In genomic region chr5:117153527-117154091, GRCm38 (mm10) we compare ENCODE assay signal across 9 mouse cellular contexts. TPM values are rescaled to one million over a fixed set of nuclear protein-coding genes. Genes with fewer than 3 reads are reported as not detected.
DNase-seq lines count a peak whose midpoint lies in the region; ATAC-seq lines count a peak whose summit lies in the region.
"Had no signal": no experiment of that assay in that cellular context is flagged by ENCODE, and none has a peak within 500 bp of the region (broad histone marks: within the 10 kb centered on the region; RNA-seq: fewer than 3 reads in every experiment).

No protein-coding gene starts in this region.

- H3K4me1 ChIP-seq in forebrain, embryonic 14.5 days (ENCODE audit: control insufficient read depth, insufficient read depth, low read length), result no peaks in the 10 kb centered on the region
- H3K4me1 ChIP-seq in forebrain, embryonic 11.5 days (replicated peaks; ENCODE audit: control insufficient read depth, insufficient read depth, low read length), result no peaks in the 10 kb centered on the region
- peaks cover 7% of the 10 kb centered on the region; the same call in 1 of the 2 replicates for H3K4me1 ChIP-seq in heart, embryonic 12.5 days (replicated peaks)
- H3K4me1 ChIP-seq in limb, embryonic 11.5 days (ENCODE audit: control insufficient read depth, insufficient read depth, low read length), result no peaks in the 10 kb centered on the region

- no peak overlapping the region for H3K4me2 ChIP-seq in forebrain, embryonic 14.5 days (ENCODE audit: low read length)
- H3K4me2 ChIP-seq in forebrain, embryonic 11.5 days (ENCODE audit: low read depth, low read length, severe bottlenecking), result no peak overlapping the region
- H3K4me2 ChIP-seq in heart, embryonic 12.5 days, result no peak overlapping the region
- H3K4me2 ChIP-seq in limb, embryonic 11.5 days (ENCODE audit: low read depth, severe bottlenecking), result peak overlapping the region; percentile 12; the same call in 1 of the 2 replicates
- H3K4me2 ChIP-seq: midbrain, embryonic 11.5 days had no signal

- no peak overlapping the region for H3K4me3 ChIP-seq in forebrain, embryonic 14.5 days (ENCODE audit: low read depth, low read length)
- no peak overlapping the region for H3K4me3 ChIP-seq in forebrain, embryonic 11.5 days (ENCODE audit: low read depth, low read length)
- no peak overlapping the region for H3K4me3 ChIP-seq in heart, embryonic 12.5 days
- no peak overlapping the region for H3K4me3 ChIP-seq in limb, embryonic 11.5 days (ENCODE audit: low read depth, low read length)

- 71% methylated on average over 15 of the region's 15 CpGs for WGBS in forebrain, embryonic 14.5 days
- WGBS in forebrain, embryonic 11.5 days, result 83% methylated on average over 15 of the region's 15 CpGs
- 72% methylated on average over 15 of the region's 15 CpGs for WGBS in heart, embryonic 12.5 days
- 58% methylated on average over 15 of the region's 15 CpGs for WGBS in limb, embryonic 11.5 days

- ATAC-seq in forebrain, embryonic 14.5 days, result no peak
- ATAC-seq in forebrain, embryonic 11.5 days (replicated peaks; ENCODE audit: low FRiP score), result no peak
- ATAC-seq in heart, embryonic 12.5 days (ENCODE audit: insufficient number of reproducible peaks, low FRiP score), result no peak
- no peak for ATAC-seq in limb, embryonic 11.5 days (ENCODE audit: insufficient number of reproducible peaks, low FRiP score, low TSS enrichment, low read depth)
- no peak for ATAC-seq in megakaryocyte-erythroid progenitor cell, adult 5-6 weeks (replicated peaks; ENCODE audit: low FRiP score, low TSS enrichment, poor library complexity, severe bottlenecking)

- DNase-seq in forebrain, embryonic 14.5 days (ENCODE audit: low spot score), result peak; percentile 30
- DNase-seq in forebrain, embryonic 11.5 days (ENCODE audit: low spot score), result no peak
- DNase-seq in R1 (ENCODE audit: low read depth, low spot score), result peak; percentile 33
- peak; percentile 43 for DNase-seq in limb, embryonic 11.5 days (ENCODE audit: low spot score)
- no peak for DNase-seq in urinary bladder, postnatal 14 days (ENCODE audit: low spot score)
- no peak for DNase-seq in adrenal gland, postnatal 36 days

- H3K9ac ChIP-seq in forebrain, embryonic 14.5 days (ENCODE audit: low read length), result no peak overlapping the region
- no peak overlapping the region for H3K9ac ChIP-seq in forebrain, embryonic 11.5 days (ENCODE audit: low read length)
- no peak overlapping the region for H3K9ac ChIP-seq in heart, embryonic 12.5 days
- no peak overlapping the region for H3K9ac ChIP-seq in limb, embryonic 11.5 days (ENCODE audit: low read length)

- no peaks in the 10 kb centered on the region for H3K27me3 ChIP-seq in forebrain, embryonic 14.5 days (replicated peaks; ENCODE audit: control insufficient read depth, insufficient read depth, low read length)
- no peaks in the 10 kb centered on the region for H3K27me3 ChIP-seq in forebrain, embryonic 11.5 days (ENCODE audit: control insufficient read depth, insufficient read depth, low read length)
- no peaks in the 10 kb centered on the region for H3K27me3 ChIP-seq in heart, embryonic 12.5 days (replicated peaks)
- H3K27me3 ChIP-seq in limb, embryonic 11.5 days (ENCODE audit: control insufficient read depth, insufficient read depth, low read length), result no peaks in the 10 kb centered on the region

- no peak overlapping the region for H3K27ac ChIP-seq in forebrain, embryonic 14.5 days (ENCODE audit: low read depth, low read length)
- no peak overlapping the region for H3K27ac ChIP-seq in forebrain, embryonic 11.5 days (ENCODE audit: low read depth, low read length)
- peak overlapping the region; percentile 21; the same call in 1 of the 2 replicates for H3K27ac ChIP-seq in heart, embryonic 12.5 days (ENCODE audit: poor library complexity, severe bottlenecking)
- H3K27ac ChIP-seq in limb, embryonic 11.5 days (replicated peaks; ENCODE audit: low read depth, low read length), result peak overlapping the region; percentile 36; the same call in 1 of the 2 replicates

- no peaks in the 10 kb centered on the region for H3K9me3 ChIP-seq in forebrain, embryonic 14.5 days (replicated peaks; ENCODE audit: control insufficient read depth, low read length)
- H3K9me3 ChIP-seq in forebrain, embryonic 11.5 days (ENCODE audit: control insufficient read depth, low read length), result no peaks in the 10 kb centered on the region
- H3K9me3 ChIP-seq in heart, embryonic 12.5 days (replicated peaks), result peaks cover 8% of the 10 kb centered on the region
- H3K9me3 ChIP-seq in limb, embryonic 11.5 days (ENCODE audit: control insufficient read depth, low read length), result no peaks in the 10 kb centered on the region; the same call in 1 of the 2 replicates

- H3K36me3 ChIP-seq in forebrain, embryonic 14.5 days (ENCODE audit: control insufficient read depth, insufficient read depth, low read length), result no peaks in the 10 kb centered on the region
- no peaks in the 10 kb centered on the region for H3K36me3 ChIP-seq in forebrain, embryonic 11.5 days (ENCODE audit: control insufficient read depth, insufficient read depth, low read length)
- H3K36me3 ChIP-seq in heart, embryonic 12.5 days, result no peaks in the 10 kb centered on the region
- H3K36me3 ChIP-seq in limb, embryonic 11.5 days (ENCODE audit: control insufficient read depth, insufficient read depth, low read length), result no peaks in the 10 kb centered on the region

RNA-seq across cellular contexts. Expression of gene Taok3, which starts 33.7 kb away (rescaled TPM):
- polyA plus RNA-seq in forebrain, embryonic 14.5 days (2014; fragmentation: Nextera tagmentation; extraction: Ambion mirVana), result 32.1 and 48.7 TPM in 2 replicates
- 16.2 and 16.9 TPM in 2 replicates for polyA plus RNA-seq in forebrain, embryonic 11.5 days (2014; fragmentation: Nextera tagmentation; extraction: Ambion mirVana)
- polyA plus RNA-seq in heart, embryonic 12.5 days (2016; fragmentation: Nextera tagmentation; extraction: Ambion mirVana), result 11.6 and 13.3 TPM in 2 replicates
- 6.0 and 6.1 TPM in 2 replicates for polyA plus RNA-seq in limb, embryonic 11.5 days (2014; fragmentation: Nextera tagmentation; extraction: Ambion mirVana)
- 92.8 and 105 TPM in 2 replicates for total RNA-seq in megakaryocyte-erythroid progenitor cell, adult 5-6 weeks (2014; fragmentation: Nextera tagmentation)
- total RNA-seq in megakaryocyte-erythroid progenitor cell, adult 5-6 weeks (2017), result 79.4 and 88.0 TPM in 2 replicates
- 10 to 100 TPM; 31.3 to 40.7 TPM for total RNA-seq in adrenal gland, postnatal 36 days (2021)

RNA-seq across cellular contexts. Expression of gene Suds3, which starts 37.7 kb away (rescaled TPM):
- 49.5 and 55.5 TPM in 2 replicates for polyA plus RNA-seq in forebrain, embryonic 14.5 days (2014; fragmentation: Nextera tagmentation; extraction: Ambion mirVana)
- polyA plus RNA-seq in forebrain, embryonic 11.5 days (2014; fragmentation: Nextera tagmentation; extraction: Ambion mirVana), result 51.8 and 52.1 TPM in 2 replicates
- 74.4 and 75.2 TPM in 2 replicates for polyA plus RNA-seq in heart, embryonic 12.5 days (2016; fragmentation: Nextera tagmentation; extraction: Ambion mirVana)
- polyA plus RNA-seq in limb, embryonic 11.5 days (2014; fragmentation: Nextera tagmentation; extraction: Ambion mirVana), result 50.2 and 54.0 TPM in 2 replicates
- total RNA-seq in megakaryocyte-erythroid progenitor cell, adult 5-6 weeks (2014; fragmentation: Nextera tagmentation), result 47.7 and 59.1 TPM in 2 replicates
- 106 and 110 TPM in 2 replicates for total RNA-seq in megakaryocyte-erythroid progenitor cell, adult 5-6 weeks (2017)
- total RNA-seq in adrenal gland, postnatal 36 days (2021), result 100 to 1,000 TPM; 115 to 134 TPM

Comparison
In these comparisons a context has a peak if more than half of its experiments do, and no peak if none do; other contexts are left out.
1. DNase-seq: peak in forebrain, embryonic 14.5 days (single experiment), R1 (single experiment) and limb, embryonic 11.5 days (single experiment); none in forebrain, embryonic 11.5 days (single experiment), urinary bladder, postnatal 14 days (single experiment) and adrenal gland, postnatal 36 days (0 of 2).
2. H3K27ac ChIP-seq: peak in heart, embryonic 12.5 days (single experiment) and limb, embryonic 11.5 days (single experiment); none in forebrain, embryonic 14.5 days (single experiment) and forebrain, embryonic 11.5 days (single experiment).